Mouse (Mus musculus): ENCODE data around the gene Epo. TPM values are rescaled to one million over a fixed set of nuclear protein-coding genes. Genes with fewer than 3 reads are reported as not detected.

Epo gene
- not detected in 3 replicates for total RNA-seq (2017)

DNA sequence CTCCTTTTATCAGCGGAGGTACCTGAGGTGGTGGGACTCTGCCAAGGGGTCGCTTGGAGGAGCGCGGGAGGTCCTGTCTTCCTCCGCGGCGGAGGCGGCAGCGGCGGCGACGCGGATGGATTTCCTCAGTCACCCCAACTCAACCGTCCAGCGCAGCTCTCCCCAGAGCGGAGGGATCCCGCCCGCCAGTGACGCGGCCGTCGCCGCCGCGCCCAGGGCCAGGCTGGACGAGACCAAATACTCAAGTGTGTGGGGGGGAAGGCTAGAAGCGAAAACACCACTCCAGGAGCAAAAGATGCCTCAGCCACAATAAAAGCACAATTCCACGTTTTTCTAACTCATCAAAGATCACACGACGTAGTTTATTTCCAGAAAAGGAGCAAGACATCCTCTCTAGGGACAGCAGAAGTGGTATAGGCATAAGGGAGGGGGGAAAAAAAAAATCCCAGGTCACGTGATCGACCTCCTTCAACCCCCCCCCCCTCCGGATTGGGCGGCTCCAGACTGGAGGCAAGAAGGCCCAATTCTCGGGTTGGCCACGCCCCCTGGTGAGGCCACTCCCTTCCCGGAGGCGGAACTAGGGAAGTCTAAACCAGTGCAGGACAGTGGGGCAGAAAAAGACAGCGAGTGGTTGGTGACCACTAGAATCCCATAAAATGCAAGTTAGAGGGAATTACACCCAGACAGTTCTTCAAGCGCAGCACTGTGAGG, at the start of gene Epo, which contains the start of gene Gnb2:
Gene Epo, minus strand, starts transcription at position 126 of the 711 bp plus-strand sequence.
Gene Gnb2, minus strand, starts transcription at position 394 of the 711 bp plus-strand sequence.
- peak; percentile 75 for ATAC-seq (replicated peaks; ENCODE audit: insufficient number of reproducible peaks, low FRiP score, low TSS enrichment, poor library complexity, severe bottlenecking)

DNA sequence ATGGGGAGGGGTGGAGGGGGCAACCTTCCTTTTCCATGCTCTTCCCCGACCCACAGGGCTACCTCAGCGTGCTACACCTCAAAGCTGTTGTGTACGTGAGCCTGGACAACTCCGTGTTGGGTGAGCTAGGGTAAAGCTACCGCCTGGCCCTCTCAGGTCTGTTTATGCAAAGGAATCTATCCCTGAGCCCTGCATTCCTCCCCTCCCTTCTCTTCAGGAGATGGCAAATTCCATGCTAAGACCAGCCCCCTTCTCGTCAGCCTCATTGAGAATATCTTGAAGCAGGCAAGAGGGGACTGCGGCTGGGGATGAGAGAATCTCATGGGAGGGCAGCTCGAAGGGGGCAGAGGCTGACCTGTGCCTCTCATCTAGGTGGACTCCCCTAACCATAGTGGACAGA, 49.7 kb upstream of the Epo start:
- no peak for ATAC-seq (replicated peaks; ENCODE audit: insufficient number of reproducible peaks, low FRiP score, low TSS enrichment, poor library complexity, severe bottlenecking)

DNA sequence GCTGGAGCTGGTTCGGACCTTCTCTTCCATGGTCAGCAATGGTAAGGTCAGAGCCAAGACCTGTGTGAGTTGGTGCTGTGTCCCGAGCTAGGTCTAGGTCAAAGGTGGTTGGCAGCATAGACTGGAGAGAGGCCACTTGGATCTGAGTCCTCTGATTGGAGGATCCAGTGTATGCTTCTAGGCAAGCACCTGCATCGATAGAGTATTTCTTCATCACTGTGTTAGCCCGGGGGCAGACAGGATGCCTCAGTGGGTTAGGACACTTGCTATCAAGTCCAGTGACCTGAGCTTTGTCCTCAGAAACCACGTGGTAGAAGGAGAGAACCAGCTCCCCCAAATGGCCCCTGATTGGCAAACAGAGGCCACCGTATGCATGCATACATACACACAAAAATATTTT, 47.2 kb upstream of the Epo start:
- no peak for ATAC-seq (replicated peaks; ENCODE audit: insufficient number of reproducible peaks, low FRiP score, low TSS enrichment, poor library complexity, severe bottlenecking)

DNA sequence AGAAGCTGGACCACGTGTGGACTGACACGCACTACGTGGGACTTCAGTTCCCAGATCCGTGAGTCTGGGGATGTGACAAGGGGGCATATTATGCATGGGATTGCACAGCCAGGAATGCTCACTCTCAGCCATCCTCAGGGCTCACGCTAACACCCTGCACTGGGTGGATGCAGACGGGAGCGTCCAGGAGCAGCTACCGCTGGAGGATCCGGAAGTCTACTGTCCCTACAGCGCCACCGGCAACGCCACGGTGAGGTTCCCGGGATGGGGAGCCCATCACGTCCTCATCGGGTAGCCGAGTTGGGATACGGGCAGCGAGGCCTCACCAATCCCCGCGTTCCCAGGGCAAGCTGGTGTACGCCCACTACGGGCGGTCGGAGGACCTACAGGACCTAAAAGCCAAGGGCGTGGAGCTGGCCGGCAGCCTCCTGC, 41.4 kb upstream of the Epo start:
- ATAC-seq (replicated peaks; ENCODE audit: insufficient number of reproducible peaks, low FRiP score, low TSS enrichment, poor library complexity, severe bottlenecking) = no peak

DNA sequence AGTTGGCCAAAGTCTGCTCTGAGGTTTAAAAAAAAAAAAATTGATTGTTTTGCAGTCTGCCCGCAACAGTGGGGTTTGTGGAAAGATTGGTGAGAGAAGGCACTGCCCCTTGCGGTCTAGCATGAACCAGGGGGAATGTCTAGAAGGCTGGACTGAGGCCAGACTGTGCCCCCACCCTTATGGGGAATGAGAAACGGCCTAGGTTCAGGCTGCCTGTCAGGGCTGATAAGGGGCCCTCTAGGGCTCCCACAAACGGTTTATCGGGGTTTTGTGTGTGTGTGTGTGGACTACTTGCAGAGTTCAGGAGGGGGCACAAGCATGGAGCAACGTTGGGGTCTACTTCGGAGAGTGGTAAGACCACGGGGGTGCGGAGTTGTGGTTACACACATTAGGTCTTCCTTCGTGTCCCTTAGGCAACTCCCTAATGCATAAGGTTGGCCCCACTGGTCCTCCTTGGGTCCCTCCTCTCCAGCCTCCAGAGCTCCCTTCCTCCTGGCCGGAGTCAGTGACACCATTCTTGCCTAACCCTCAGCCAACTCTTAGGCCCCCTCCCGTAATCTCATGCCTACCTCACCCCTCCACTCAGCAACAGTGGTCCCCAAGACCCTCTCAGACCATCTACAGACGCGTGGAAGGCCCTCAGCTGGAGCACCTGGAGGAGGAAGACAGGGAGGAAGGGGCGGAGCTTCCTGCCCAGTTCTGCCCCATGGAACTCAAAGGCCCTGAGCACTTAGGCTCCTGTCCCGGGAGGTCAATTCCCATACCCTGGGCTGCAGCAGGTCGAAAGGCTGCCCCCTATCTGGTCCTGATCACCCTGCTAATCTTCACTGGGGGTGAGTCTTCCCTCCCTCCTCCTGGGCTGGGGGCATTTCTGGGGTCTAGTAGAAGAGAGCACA, 37.9 kb upstream of the Epo start:
- ATAC-seq (replicated peaks; ENCODE audit: insufficient number of reproducible peaks, low FRiP score, low TSS enrichment, poor library complexity, severe bottlenecking) = no peak

DNA sequence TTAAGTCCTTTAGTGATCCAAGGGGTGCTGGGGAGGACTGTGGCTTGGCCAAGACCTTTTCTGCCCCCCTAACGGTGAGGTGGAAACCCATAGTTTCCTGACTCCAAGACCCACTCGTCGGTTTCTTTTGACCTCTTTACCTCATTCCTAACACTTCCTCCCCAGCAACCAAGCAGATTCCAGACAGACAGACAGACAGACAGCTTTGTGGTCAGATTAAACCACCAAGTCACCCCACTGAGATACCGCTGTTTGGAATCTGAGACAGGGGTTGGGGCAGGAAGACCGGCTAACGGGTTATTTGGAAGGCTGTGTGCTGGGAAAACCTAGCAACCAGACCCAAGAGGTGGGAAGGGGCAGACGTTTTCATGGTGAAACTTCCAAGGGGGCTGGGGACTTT, 37.1 kb upstream of the Epo start:
- ATAC-seq (replicated peaks; ENCODE audit: insufficient number of reproducible peaks, low FRiP score, low TSS enrichment, poor library complexity, severe bottlenecking) = no peak

DNA sequence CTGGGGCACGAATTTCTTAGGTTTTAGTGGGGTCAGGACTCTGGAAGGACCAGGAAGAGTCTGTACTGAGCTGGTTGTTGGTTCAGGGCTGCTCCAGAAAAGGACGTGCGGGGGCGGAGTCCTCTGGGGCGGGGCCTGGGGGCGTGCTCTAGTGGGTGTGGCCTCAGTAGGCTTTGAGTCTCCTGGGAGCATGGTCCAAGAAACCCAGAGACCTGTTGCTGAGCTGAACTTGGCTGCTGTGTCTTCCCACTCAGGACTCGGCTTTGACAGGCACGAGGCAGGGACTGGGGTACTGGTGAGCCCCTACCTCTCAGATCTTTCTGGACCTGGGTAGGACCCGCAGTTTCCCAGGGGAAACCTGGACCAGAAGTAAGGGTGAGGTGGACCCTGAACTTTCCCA, 36.6 kb upstream of the Epo start, which contains the start of gene Tfr2:
Gene Tfr2, plus strand, starts transcription at position 176 of the 400 bp plus-strand sequence.
- peak; percentile 63; the same call in 1 of the 2 replicates for ATAC-seq (replicated peaks; ENCODE audit: insufficient number of reproducible peaks, low FRiP score, low TSS enrichment, poor library complexity, severe bottlenecking)

DNA sequence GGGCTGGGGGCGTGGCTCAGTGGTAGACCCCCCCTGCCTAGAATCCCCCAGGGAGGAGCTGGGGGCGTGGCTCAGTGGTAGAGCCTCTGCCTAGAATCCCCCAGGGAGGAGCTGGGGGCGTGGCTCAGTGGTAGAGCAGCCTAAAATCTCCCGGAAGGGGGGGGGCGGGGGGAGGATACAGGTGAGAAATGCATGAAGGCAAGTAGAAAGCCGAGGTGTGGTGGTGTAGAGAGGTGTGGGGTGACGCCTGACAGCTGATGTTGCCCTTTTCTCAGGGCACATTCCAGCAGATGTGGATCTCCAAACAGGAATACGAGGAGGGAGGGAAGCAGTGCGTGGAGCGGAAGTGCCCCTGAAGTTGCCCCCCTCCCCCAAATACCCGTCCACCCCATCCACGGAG, 36.0 kb upstream of the Epo start:
- ATAC-seq (replicated peaks; ENCODE audit: insufficient number of reproducible peaks, low FRiP score, low TSS enrichment, poor library complexity, severe bottlenecking) = no peak

DNA sequence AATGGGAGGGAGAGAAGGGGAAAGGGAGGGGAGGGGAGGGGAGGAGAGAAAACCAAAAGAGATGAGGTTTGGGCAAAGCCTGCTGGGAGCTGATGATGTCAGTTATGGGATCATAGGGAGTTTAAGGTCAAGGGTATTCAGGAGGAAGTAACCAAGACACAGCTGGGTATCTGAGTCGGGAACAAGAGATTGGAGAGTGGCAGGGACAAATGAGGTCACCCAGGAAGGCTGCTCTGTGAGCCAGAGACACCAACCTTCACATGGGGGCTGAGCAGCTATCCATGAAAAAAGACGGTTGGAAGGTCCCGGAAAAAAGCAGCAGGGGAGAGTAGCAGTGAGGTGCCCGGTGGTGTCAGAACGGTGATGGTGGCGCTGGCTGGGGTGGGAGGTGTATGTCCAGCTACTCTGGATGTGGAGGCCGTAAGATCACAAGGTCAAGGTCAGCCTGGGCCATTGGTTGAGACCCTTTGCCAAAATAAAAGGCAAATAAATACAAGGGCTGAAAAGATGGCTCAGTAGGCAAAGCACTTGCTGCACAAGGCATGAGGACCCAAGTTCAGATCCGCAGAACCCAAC, 35.3 kb upstream of the Epo start:
- no peak for ATAC-seq (replicated peaks; ENCODE audit: insufficient number of reproducible peaks, low FRiP score, low TSS enrichment, poor library complexity, severe bottlenecking)

DNA sequence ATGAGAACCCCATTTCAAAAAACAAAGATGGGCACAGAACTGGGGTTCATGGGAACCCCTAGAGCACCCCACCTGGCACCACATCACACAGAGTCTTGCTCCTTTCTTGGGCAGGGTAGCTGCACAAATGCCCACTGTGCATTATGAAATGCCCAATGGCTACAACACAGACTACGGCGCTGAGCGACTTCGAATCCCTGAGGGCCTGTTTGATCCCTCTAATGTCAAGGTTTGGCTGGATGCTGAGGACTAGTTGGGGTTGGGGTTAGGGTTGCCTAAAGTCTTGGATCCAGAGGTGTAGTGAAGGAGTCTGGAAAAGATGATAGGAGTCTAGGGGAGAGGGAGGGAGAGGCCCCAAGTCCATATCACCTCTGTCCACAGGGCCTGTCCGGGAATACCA, 33.4 kb upstream of the Epo start:
- ATAC-seq (replicated peaks; ENCODE audit: insufficient number of reproducible peaks, low FRiP score, low TSS enrichment, poor library complexity, severe bottlenecking) = no peak

DNA sequence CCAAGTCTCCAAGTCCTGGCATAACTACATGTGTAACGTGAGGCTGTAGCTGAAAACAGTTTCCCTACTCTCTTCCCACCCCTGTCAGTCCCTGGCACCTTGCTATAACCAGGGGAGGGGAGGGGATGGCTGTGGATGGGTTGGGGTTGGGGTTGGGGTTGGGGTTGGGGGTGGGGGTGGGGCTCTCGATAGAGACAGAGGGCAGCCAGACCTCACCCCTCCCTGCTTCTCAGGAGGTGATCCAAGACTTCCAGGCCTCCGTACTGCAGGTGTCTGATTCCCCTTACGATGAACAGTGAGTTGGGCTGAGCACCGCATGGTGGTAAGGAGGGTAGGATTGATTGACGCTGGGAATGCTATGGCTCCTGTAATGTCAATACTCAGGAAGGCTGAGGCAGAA, 32.7 kb upstream of the Epo start:
- ATAC-seq (replicated peaks; ENCODE audit: insufficient number of reproducible peaks, low FRiP score, low TSS enrichment, poor library complexity, severe bottlenecking) = no peak

DNA sequence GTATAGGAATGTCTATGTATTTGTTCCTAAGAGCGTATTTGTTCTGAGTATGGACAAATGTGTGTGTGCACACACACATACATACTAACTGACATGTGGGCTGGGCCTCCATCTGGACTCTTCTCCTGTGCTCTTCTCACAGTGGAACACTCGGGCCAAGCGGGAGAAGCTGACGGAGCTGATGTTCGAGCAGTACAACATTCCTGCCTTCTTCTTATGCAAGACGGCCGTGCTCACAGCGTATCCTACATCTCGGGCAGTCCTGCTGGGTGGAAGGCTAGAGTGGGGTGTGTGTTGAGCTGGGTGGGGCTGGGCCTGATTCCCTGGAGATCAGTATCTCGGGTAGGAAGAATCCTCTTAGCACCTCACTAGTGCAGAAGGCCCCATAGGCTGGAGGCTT, 29.9 kb upstream of the Epo start:
- ATAC-seq (replicated peaks; ENCODE audit: insufficient number of reproducible peaks, low FRiP score, low TSS enrichment, poor library complexity, severe bottlenecking) = no peak

DNA sequence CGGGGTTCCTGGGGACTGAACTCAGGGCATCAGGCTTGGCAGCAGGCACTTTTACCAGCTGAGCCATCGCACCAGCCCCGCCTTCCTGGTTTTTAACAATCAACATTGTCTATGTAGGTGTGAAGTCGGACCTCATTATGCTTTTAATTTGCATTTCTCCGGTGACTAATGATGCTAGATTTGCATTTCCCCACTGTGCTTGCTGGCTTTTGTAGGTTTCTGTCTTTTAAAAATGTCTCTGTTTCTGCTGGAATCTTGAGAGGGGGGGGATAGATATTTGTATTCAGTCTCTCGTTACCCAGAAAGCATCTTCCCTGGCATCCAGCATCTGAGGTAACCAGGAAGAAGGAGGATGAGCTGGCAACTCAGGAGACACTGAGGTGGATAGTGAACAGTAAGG, 28.5 kb upstream of the Epo start:
- no peak for ATAC-seq (replicated peaks; ENCODE audit: insufficient number of reproducible peaks, low FRiP score, low TSS enrichment, poor library complexity, severe bottlenecking)

DNA sequence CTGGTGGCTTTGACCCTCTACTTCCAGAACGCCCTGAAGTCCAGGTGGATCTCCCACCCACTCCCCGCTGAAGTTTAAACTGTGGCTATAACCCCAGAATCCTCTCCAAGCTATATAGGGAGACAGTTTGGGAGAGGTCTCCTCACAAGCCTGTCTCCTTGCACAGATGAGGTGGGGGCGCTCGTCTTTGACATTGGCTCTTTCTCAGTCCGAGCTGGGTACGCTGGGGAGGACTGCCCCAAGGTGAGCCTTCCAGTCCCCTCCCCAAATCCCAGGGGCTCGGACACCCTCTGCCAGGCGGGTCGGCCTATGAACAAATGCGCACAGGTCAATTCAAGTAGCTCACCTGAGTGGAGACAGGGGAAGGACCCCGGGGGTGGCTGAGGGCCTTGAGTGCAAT, 20.9 kb upstream of the Epo start:
- no peak for ATAC-seq (replicated peaks; ENCODE audit: insufficient number of reproducible peaks, low FRiP score, low TSS enrichment, poor library complexity, severe bottlenecking)

DNA sequence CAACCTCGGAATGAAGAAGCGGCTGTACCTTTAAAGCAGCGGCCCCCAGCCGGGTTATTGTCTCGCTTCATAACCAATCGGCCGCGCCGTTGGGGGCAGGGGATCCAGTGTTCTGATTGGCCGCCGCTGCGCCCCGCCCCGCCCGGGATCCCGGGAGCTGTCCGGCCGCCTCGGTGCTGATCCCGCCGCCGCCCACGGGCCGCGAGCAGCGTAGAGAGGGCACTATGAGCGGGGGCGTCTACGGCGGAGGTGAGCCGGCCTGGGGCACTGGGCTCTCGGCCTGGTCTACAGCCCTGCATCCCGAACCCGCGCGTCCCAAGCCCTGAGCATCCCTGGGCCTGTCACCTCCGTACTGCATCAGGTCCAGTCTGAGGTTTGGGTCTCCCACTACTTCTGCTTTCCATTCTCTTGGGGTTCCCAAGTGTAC, 20.4 kb upstream of the Epo start, which contains the start of gene Actl6b:
Gene Actl6b, plus strand, starts transcription at position 107 of the 427 bp plus-strand sequence.
- 0 out of 2 replicates have a peak, but pooled peaks have one; percentile 43 for ATAC-seq (replicated peaks; ENCODE audit: insufficient number of reproducible peaks, low FRiP score, low TSS enrichment, poor library complexity, severe bottlenecking)

DNA sequence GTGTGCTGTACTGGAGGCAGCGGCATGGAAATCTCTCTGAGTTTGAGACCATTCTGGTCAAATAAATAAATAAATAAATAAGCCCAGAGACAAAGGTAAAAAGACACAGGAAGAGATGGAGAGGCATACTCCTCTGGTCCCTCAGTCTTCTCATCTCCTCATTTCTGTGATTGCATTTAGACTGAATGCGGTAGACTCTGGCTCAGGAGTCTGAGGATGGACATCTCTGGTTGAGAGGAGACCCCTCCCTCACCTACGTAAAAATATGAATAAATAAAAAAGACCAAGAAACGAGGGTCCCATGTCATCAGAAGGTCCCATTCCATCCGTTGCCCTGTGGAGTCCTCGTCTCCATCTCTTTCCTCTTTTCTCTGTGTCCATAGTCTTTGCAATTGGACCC, 20.0 kb upstream of the Epo start:
- no peak for ATAC-seq (replicated peaks; ENCODE audit: insufficient number of reproducible peaks, low FRiP score, low TSS enrichment, poor library complexity, severe bottlenecking)

DNA sequence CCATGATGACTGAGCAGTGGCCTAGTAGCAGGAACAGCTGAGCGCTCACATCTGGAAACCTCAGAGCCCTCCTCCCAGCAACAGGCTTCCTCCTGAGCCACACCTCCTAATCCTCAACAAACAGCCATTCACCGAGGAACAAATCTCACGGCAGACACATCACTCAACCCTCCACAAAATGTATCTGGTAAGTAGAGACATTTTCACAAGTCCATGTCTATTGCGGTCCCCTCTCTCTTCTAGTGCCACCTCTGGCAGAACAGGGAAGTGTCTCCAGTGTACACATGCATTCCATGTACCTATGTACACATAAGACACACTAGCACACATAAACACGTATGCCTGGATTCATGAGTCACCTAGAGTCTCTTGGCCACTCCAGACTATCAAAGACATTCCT, 18.1 kb upstream of the Epo start:
- ATAC-seq (replicated peaks; ENCODE audit: insufficient number of reproducible peaks, low FRiP score, low TSS enrichment, poor library complexity, severe bottlenecking) = 0 out of 2 replicates have a peak, but pooled peaks have one; percentile 35

DNA sequence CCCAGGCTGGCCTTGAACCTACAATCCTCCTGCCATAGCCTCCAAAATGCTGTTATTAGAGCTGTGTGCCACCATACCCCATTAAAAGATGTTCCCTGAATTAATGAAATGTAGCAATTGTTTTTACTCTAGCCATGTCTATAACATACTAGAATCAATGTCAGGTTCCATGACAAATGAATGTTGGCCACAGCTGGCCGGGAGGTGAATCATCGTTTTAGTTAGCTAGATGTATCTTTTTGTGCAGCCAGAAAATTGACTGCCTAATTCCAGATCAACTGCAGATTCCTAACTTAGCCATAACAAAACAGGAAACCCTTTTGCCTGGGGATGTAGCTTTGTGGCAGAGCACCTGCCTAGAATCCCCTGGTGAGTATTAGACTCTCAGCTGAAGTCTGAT, 16.8 kb upstream of the Epo start:
- no peak for ATAC-seq (replicated peaks; ENCODE audit: insufficient number of reproducible peaks, low FRiP score, low TSS enrichment, poor library complexity, severe bottlenecking)

DNA sequence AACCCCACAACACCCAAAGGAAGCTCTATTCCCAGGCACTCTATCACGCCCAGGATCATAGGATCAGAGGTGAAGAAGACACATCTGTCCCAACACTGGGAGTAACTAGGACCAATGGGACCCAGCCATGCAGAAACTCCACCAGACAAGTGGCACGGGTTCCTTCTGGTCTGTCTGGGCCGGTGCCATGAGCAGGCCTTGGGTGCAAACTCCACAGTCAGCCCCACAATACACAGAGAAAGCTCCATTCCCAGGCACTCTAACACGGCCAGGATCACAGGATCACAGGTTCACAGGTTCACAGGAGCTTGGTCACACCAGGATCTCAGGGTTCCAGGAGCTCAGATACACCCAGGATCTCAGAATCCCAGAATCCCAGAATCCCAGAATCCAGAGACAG, 12.6 kb upstream of the Epo start:
- no peak for ATAC-seq (replicated peaks; ENCODE audit: insufficient number of reproducible peaks, low FRiP score, low TSS enrichment, poor library complexity, severe bottlenecking)
